Mouse (Mus musculus): ENCODE measurements around the gene Tmprss11d. TPM values are rescaled to one million over a fixed set of nuclear protein-coding genes. Genes with fewer than 3 reads are reported as not detected.

Tmprss11d gene
- polyA plus RNA-seq (2012; rRNA removed) = 0.04 and 0.05 TPM in 2 replicates

DNA sequence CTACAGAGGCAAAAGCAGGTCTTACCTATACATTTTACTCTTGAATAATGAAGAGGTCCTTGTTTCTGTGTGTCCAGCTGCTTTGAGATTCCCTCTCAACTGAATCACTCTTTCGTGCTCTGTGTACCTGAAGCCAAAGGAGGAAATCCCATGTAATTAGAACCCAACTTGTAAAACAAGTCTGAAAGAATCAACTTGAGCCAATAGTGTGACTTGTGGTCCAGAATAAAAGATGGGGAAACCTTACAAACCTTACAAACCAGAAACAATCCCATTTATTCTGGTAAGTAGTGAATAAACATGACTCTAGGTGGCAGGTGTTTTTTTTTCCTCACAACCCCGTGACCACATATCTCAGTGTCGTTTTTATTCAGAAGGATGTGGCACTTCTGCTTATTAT lies at the start of gene Tmprss11d:
Tmprss11d (minus strand) TSS at position 101 of the 400 bp plus-strand sequence.
- Histone ChIP-seq H3K27me3 (ENCODE audit: control insufficient read depth, insufficient read depth, low read length) (no peaks in the 10 kb centered on the region), H3K4me3 (ENCODE audit: extremely low read depth, insufficient read depth, insufficient read length) (no peak within 1 kb of the TSS), H3K4me1 (ENCODE audit: control insufficient read depth, insufficient read depth, insufficient read length) (no peaks in the 10 kb centered on the region), H3K27ac (ENCODE audit: insufficient read depth, low read length) (no peak within 1 kb of the TSS), H3K36me3 (ENCODE audit: control insufficient read depth, insufficient read depth, low read length) (no peaks in the 10 kb centered on the region)
- WGBS = 62% methylated on average over 3 of the region's 3 CpGs
- TF ChIP-seq POLR2A (IDR thresholded peaks at IDR 0.05; ENCODE audit: low read depth, low read length) = no peak
- no peak for TF ChIP-seq CTCF (IDR thresholded peaks at IDR 0.05; ENCODE audit: extremely low read depth, insufficient read depth, insufficient read length, insufficient replicate concordance)
- DNase-seq (ENCODE audit: low read depth in 1 of 2, low spot score in 2 of 2) = no peak

DNA sequence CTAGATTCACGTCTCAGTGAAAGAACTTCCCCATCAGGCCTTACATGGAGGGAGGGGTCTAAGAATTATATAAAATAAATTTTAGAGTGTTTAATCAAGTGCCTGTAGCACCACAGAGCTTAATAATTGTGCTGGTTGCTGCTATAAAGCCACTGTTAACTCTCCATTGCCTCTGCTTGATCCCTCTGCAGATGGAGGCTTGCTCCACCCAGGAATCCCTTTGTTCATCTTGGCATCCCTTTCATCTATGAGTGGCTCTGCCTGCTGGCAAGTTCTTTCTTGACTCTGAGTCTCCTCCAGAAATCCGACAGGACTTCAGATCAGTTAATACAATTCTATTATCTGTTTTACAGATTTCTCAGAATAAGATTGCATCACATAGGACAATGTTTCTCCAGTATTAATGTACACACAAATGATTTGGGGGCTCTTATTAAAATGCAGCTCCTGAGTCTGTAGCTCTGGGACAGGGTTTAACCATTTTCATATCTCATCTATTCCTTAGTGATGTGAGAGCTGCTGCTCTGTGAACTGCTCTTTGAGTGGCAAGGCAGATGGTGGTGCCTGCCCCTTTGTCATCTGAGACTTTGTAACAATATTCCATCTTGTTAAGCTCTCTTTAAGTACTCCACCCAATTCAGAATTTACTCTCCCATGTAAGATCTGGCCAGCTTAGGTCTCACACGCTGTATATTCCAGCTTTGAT lies 48.3 kb upstream of the Tmprss11d start:
- no peak overlapping the region for H3K4me3 ChIP-seq (ENCODE audit: extremely low read depth, insufficient read depth, insufficient read length)
- H3K4me1 ChIP-seq (ENCODE audit: control insufficient read depth, insufficient read depth, insufficient read length) = no peaks in the 10 kb centered on the region
- no peak for DNase-seq (ENCODE audit: low read depth in 1 of 2, low spot score in 2 of 2)
- no peak overlapping the region for H3K27ac ChIP-seq (ENCODE audit: insufficient read depth, low read length)
- no peaks in the 10 kb centered on the region for H3K36me3 ChIP-seq (ENCODE audit: control insufficient read depth, insufficient read depth, low read length)
- TF ChIP-seq POLR2A (IDR thresholded peaks at IDR 0.05; ENCODE audit: low read depth, low read length) = no peak
- TF ChIP-seq CTCF (IDR thresholded peaks at IDR 0.05; ENCODE audit: extremely low read depth, insufficient read depth, insufficient read length, insufficient replicate concordance) = no peak
- H3K27me3 ChIP-seq (ENCODE audit: control insufficient read depth, insufficient read depth, low read length) = no peaks in the 10 kb centered on the region
- WGBS = 53% methylated on average over 3 of the region's 3 CpGs

DNA sequence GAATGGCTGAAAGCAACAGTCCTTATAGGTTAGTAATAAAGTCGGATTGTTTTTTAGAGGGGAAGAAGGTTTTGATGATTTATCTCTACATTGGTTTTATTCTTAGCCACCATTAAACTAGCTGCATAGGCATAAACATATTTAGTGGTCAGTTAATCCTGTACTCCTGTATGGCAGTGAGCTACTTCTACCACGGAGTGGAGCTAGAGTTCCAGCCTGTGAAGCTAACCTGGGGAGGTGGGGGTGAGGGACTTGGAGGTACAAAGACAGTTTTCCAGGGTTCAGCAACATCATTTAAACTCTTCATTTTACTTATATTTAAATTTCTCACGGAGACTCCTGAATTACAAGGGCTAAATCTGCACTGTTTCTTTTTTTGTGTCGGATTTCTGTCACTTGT lies 46.3 kb upstream of the Tmprss11d start:
- WGBS = 24% methylated on average over 4 of the region's 4 CpGs
- Histone ChIP-seq H3K4me1 (ENCODE audit: control insufficient read depth, insufficient read depth, insufficient read length) (no peaks in the 10 kb centered on the region), H3K36me3 (ENCODE audit: control insufficient read depth, insufficient read depth, low read length) (no peaks in the 10 kb centered on the region), H3K27me3 (ENCODE audit: control insufficient read depth, insufficient read depth, low read length) (no peaks in the 10 kb centered on the region), H3K27ac (ENCODE audit: insufficient read depth, low read length) (no peak overlapping the region), H3K4me3 (ENCODE audit: extremely low read depth, insufficient read depth, insufficient read length) (no peak overlapping the region)
- TF ChIP-seq POLR2A (IDR thresholded peaks at IDR 0.05; ENCODE audit: low read depth, low read length) = no peak
- TF ChIP-seq CTCF (IDR thresholded peaks at IDR 0.05; ENCODE audit: extremely low read depth, insufficient read depth, insufficient read length, insufficient replicate concordance) = no peak
- DNase-seq (ENCODE audit: low read depth in 1 of 2, low spot score in 2 of 2) = no peak

DNA sequence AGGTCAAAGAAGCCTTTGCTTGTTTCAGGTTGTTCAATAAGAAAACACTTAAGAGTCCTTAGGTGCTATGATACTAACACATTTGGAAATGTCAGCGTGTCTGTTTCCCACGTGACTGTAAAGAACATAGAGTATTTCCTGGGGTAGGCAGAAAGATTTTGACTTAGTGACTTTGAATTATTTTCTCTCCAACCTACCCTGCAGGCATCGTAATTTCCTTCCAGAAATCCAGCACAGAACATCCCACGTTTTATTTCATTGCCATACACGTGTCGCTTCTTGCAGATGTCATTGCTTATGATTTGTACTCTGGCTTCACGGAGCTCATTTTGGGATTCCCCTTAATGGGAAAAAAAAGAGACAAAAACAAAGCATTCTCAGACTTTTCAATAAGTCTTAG lies 41.1 kb upstream of the Tmprss11d start:
- Histone ChIP-seq H3K36me3 (ENCODE audit: control insufficient read depth, insufficient read depth, low read length) (no peaks in the 10 kb centered on the region), H3K4me3 (ENCODE audit: extremely low read depth, insufficient read depth, insufficient read length) (no peak overlapping the region), H3K27me3 (ENCODE audit: control insufficient read depth, insufficient read depth, low read length) (no peaks in the 10 kb centered on the region), H3K27ac (ENCODE audit: insufficient read depth, low read length) (no peak overlapping the region), H3K4me1 (ENCODE audit: control insufficient read depth, insufficient read depth, insufficient read length) (no peaks in the 10 kb centered on the region)
- no peak for TF ChIP-seq CTCF (IDR thresholded peaks at IDR 0.05; ENCODE audit: extremely low read depth, insufficient read depth, insufficient read length, insufficient replicate concordance)
- WGBS = 78% methylated on average over 7 of the region's 7 CpGs
- DNase-seq (ENCODE audit: low read depth in 1 of 2, low spot score in 2 of 2) = no peak

DNA sequence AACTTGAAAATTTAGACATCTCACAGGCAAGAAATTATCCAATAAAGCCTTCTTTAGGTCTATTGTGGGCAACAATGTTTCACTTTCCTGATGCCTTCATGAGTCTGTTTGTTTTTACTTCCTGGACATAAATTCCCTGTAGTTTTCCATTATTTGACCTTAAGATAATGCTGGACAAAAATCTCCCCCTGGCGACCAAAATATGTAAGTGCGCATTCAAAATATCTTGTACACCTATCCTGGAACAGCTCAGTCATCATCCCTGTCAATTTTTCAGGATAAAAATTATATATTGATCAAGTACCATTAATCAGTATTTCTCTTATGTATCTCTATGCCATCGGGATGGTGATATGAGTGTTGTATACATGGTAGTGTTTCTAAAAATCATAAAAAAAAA lies 37.6 kb upstream of the Tmprss11d start:
- no peak overlapping the region for H3K4me3 ChIP-seq (ENCODE audit: extremely low read depth, insufficient read depth, insufficient read length)
- no peak for DNase-seq (ENCODE audit: low read depth in 1 of 2, low spot score in 2 of 2)
- H3K36me3 ChIP-seq (ENCODE audit: control insufficient read depth, insufficient read depth, low read length) = no peaks in the 10 kb centered on the region
- no peaks in the 10 kb centered on the region for H3K4me1 ChIP-seq (ENCODE audit: control insufficient read depth, insufficient read depth, insufficient read length)
- no peaks in the 10 kb centered on the region for H3K27me3 ChIP-seq (ENCODE audit: control insufficient read depth, insufficient read depth, low read length)
- no peak overlapping the region for H3K27ac ChIP-seq (ENCODE audit: insufficient read depth, low read length)
- TF ChIP-seq POLR2A (IDR thresholded peaks at IDR 0.05; ENCODE audit: low read depth, low read length) (no peak), CTCF (IDR thresholded peaks at IDR 0.05; ENCODE audit: extremely low read depth, insufficient read depth, insufficient read length, insufficient replicate concordance) (no peak)
- 28% methylated on average over 3 of the region's 3 CpGs for WGBS

DNA sequence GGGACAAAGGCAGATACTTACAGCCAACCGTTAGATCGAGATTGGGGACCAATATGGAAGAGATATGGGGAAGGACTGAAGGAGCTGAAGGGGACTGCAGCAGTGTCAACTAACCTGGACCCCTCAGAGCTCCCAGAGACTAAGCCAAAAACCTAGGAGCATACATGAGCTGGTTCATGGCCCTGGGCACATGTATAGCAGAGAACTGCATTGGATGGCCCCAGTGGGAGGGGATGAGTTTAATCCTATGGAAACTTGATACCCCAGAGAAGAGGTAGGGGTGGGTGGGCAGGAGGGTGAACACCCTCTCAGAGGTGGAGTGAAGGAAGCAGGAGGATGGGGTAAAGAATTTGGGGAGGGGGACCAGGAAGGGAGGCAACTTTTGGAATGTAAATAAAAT lies 34.7 kb upstream of the Tmprss11d start:
- WGBS = 83% methylated on average over 2 of the region's 2 CpGs
- no peak for DNase-seq (ENCODE audit: low read depth in 1 of 2, low spot score in 2 of 2)
- Histone ChIP-seq H3K27me3 (ENCODE audit: control insufficient read depth, insufficient read depth, low read length) (no peaks in the 10 kb centered on the region), H3K4me1 (ENCODE audit: control insufficient read depth, insufficient read depth, insufficient read length) (no peaks in the 10 kb centered on the region), H3K36me3 (ENCODE audit: control insufficient read depth, insufficient read depth, low read length) (no peaks in the 10 kb centered on the region), H3K27ac (ENCODE audit: insufficient read depth, low read length) (no peak overlapping the region), H3K4me3 (ENCODE audit: extremely low read depth, insufficient read depth, insufficient read length) (no peak overlapping the region)
- TF ChIP-seq POLR2A (IDR thresholded peaks at IDR 0.05; ENCODE audit: low read depth, low read length) (no peak), CTCF (IDR thresholded peaks at IDR 0.05; ENCODE audit: extremely low read depth, insufficient read depth, insufficient read length, insufficient replicate concordance) (no peak)

DNA sequence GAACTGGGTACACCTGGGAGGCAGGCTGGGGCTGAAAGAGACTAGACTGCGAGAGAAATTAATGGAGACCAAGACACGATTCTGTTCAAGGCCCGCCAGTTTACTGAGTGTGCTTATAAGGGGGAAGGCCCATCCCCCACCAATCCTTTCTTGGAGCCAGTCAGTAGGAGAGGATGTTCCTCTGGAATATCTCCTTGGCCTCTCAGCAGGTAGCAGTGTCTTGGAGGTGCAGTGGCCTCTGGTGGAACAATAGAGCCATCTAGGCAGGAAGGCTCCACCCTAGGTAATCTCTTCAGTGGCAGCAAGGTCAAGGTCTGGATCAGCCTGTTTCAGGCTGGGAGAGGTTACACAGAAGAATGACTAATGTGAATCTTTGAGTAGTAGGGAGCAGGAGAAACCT lies 34.0 kb upstream of the Tmprss11d start:
- H3K36me3 ChIP-seq (ENCODE audit: control insufficient read depth, insufficient read depth, low read length) = no peaks in the 10 kb centered on the region
- WGBS = 87% methylated on average over 3 of the region's 3 CpGs
- DNase-seq (ENCODE audit: low read depth in 1 of 2, low spot score in 2 of 2) = no peak
- TF ChIP-seq POLR2A (IDR thresholded peaks at IDR 0.05; ENCODE audit: low read depth, low read length) = no peak
- no peak for TF ChIP-seq CTCF (IDR thresholded peaks at IDR 0.05; ENCODE audit: extremely low read depth, insufficient read depth, insufficient read length, insufficient replicate concordance)
- no peaks in the 10 kb centered on the region for H3K4me1 ChIP-seq (ENCODE audit: control insufficient read depth, insufficient read depth, insufficient read length)
- H3K27me3 ChIP-seq (ENCODE audit: control insufficient read depth, insufficient read depth, low read length) = no peaks in the 10 kb centered on the region
- no peak overlapping the region for H3K4me3 ChIP-seq (ENCODE audit: extremely low read depth, insufficient read depth, insufficient read length)
- no peak overlapping the region for H3K27ac ChIP-seq (ENCODE audit: insufficient read depth, low read length)

Data from spleen, adult 2 months (tissue).